Mouse (Mus musculus): ENCODE measurements around the gene Misp. TPM values are rescaled to one million over a fixed set of nuclear protein-coding genes. Genes with fewer than 3 reads are reported as not detected.
A peak's percentile ranks its signal among the peaks of the same experiment; 100 is the strongest.

The Misp gene
- under 1 TPM in 1 of 2 experiments, not detected in 1; 0.54 TPM for total RNA-seq (2021)
- long read RNA-seq, experiment 1 = 0 reads
- long read RNA-seq, experiment 2 = 0 reads

DNA sequence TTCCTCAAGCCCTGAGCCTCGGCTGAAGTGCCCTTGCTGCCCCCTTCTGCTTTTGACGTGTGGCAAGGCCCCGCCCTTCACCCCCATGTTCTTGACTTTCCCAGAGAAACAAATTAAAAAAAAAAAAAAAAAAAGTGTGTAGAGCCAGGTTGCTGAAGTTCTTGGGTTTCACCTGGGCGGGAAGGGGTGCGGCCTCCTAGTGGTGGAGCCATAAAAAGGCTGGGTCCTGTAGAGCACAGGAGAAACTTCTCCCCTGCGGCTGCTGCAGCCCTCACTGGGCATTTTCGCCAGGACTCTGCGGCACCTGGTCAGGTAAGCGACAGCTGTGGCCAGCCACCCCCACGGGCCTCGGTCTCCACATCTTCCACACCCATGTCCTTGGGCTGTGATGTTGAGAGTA, at the start of gene Misp:
Gene Misp, plus strand, starts transcription at position 208 of the 400 bp plus-strand sequence.
- DNase-seq = no peak

DNA sequence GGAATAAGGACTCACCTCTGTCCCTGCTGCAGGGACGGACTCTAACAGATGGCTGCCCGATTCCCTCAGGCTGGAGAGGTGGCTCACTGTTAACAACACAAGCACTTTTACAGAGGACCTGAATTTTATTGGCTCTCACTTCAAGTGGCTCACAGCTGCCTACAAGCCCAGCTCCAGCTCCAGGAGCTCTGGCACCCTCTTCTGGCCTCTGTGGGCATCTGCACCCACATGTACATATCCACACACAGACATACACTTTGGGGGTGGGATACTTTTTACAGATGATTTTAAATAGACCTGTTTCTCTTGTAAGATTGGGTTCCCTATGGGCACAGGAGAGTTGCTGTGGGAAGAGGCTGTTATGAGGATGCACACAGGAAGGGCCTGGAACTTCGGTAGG, 48.5 kb upstream of the Misp start:
- DNase-seq = no peak

DNA sequence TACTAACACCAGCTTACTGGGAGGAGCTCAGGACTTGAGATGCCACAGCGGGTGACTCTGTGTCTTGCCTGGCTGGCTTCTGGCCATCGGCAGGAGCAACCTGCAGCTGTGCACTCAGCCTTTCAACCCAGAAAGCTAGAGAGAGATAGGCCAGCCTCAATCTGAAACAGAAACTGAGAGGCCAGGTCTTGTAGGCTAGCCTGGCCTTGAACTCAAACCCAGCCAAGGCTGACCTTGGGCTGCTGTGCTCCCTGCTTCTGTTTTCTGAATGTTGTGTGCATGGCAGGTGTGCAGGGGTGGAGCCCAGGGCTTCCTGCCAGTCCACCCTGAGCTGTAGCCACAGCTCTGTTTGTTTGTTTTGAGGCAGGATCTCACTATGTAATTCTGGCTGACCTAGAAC, 47.6 kb upstream of the Misp start:
- DNase-seq = no peak

DNA sequence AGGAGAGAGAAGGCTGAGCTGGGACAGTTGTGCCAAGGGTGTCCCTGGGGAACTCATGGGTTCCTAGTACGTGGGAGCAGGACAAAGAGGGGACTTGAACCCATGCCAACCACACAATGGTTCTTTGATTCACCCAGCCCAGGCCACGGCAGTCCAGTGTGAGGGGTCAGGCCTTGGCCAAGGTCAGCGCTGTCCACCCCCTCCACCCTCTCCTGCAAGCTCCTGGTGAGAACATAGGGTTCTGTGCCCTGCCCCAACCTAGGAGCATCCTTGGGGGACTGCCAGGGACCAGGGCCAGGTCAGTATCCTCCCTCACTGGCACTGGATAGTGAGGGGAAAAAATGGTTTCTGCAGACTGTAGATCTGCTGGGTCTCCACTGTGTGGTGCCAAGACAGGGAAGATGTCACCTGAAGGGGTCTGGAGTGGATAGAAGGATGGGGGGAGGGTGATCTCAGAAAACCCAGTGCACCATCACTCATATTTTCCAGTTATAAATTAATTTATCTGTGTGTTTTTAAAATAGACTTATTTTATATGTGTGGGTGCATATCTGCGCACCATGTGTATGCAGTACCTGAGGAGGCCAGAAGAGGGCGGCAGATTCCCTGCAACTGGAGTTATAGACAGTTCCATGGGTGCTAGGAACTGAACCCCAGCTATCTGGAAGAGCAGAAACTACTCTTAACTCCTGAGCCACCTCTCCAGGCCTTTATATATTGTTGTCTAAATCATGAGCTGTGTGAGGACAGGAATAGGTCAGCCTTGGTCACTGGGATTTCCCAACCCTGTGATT, 46.1 kb upstream of the Misp start:
- DNase-seq = no peak

DNA sequence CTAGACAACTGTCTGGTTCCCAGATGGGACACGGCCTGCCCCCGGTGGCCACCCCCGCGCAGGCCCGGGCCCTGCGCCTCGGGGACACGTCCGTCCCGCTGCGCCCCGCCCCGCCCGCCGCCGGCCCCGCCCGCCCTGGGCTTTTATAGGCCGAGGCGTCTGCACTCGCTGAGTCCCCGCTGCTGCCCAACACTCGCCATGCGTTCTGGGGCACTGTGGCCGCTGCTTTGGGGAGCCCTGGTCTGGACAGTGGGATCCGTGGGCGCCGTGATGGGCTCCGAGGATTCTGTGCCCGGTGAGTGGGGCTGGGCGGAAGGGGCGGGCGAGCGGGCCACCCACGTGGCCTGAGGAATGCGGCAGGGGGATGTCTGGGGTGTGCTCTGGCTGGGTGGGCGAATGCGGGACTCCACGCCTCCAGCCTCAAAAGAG, 43.7 kb upstream of the Misp start, which contains the start of gene Fstl3:
Gene Fstl3, plus strand, starts transcription at position 170 of the 429 bp plus-strand sequence.
- no peak for DNase-seq

DNA sequence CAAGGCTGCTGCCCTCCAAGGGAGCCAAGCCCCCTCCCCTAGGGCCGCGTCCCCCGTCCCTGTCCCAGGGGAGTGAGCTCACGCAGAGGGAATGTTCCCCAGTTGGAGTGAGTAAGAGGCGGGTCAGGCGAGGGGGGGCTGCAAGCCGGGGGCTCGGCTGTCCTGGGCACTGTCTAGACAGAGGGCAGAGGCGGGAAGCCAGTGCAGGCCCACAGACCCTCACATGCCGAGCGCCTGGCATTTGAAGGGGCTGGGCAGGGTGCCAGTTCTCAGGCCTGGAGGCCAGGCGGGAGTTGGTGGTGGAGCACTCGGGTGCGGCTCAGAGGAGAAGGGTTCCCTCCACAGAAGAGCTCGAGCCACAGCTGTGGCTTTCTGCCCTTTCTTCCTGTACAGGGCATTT, 42.8 kb upstream of the Misp start:
- peak; percentile 50 for DNase-seq

DNA sequence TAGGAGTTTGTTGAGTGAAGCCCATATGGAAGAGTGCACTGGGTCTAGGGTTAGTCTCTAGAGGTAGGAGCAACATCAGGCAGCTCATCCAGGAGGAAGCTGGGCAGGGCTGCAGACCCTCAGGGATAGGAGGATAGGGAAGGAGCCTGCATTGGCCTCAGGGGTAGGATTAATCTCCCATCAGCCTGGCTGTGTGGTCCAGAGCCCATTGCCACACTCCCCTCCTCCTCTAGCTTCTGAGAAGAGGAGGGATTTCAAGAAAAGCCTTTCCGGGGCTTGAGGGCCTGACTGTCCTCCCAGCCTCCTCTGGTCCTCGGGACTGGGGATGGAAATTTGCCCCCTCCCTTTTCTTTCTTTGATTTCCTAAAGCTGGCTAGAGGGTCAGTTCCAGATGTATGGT, 41.6 kb upstream of the Misp start:
- no peak for DNase-seq

DNA sequence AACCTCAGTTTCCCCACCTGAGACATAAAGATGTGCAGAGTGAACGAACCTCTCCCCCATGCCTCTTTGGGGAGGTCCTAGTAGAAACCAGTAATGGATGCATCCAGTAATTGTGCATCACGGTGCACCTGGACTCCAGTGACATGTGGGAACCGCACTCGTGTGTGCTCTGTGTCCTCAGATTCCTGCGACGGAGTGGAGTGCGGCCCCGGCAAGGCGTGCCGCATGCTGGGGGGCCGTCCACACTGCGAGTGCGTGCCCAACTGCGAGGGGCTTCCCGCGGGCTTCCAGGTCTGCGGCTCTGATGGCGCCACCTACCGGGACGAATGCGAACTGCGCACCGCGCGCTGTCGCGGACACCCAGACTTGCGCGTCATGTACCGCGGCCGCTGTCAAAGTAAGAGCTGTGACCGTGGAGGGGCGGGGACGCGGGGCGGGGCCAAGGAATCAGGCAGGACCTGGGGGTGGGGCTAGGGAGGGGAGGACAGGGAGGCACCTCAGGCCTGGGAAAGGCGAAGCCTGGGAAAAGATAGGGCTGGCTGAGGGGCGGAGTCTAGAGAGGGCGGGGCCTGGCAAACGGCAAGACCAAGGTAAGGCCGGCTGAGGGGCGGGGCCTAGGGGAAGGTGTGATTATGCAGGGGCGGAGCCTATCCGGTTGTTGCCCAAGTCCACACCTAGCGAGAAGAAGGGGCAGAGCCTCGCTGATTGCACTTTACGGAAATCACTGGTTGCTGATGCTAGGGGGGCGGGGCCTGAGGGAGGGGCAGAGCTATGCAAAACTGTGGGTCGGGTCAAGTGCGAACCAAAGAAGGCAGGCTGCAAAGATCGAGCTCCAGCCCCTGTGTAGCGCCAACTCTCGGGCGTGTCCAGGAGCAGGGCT, 40.8 kb upstream of the Misp start:
- peak; percentile 94 for DNase-seq

DNA sequence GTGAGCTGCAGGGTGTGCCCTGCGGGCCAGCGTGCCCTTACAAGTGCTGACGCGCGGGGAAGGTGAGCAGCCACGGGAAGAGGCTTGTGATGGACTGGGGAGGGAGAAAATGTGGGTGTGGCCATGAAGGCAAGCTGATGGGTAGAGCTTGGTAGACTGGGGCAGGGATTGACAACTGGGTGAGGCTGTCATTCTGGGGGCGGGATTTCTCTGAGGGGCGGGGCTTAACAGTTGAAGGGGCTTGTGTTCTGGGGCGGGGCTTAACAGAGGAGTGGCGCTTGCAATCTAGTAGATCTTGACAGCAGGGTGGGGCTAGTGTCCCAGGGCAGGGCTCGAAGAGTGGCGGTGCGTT, 40.1 kb upstream of the Misp start:
- no peak for DNase-seq

DNA sequence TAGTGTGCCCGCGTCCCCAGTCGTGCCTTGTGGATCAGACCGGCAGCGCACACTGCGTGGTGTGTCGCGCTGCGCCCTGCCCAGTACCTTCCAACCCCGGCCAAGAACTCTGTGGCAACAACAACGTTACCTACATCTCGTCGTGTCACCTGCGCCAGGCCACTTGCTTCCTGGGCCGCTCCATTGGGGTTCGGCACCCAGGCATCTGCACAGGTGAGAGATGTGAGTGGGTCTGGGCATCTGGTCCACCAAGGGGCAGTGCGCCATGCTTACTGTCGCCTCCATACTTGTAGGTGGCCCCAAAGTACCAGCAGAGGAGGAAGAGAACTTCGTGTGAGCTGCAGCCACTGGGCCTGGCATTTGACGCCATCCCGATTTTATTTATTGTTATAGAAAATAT, 39.6 kb upstream of the Misp start:
- no peak for DNase-seq

DNA sequence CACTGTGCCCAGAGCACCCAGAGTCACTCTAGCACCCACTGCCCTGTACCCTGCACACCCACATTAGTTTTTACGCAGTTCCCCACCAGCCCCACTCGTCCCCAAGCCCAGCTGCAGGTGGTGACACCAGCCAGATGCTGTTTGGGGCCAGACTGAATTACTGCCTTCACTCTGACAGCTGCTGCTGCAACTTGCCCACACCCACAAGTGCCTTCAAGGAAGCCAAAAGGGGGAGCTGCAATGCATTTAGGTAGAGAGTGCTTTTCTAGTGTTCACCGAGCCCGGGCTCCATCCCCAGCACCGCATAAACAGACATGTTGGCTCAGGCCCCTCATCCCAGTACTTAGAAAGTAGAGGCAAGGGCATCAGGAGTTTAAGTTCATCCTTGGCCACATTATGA, 38.8 kb upstream of the Misp start:
- no peak for DNase-seq

DNA sequence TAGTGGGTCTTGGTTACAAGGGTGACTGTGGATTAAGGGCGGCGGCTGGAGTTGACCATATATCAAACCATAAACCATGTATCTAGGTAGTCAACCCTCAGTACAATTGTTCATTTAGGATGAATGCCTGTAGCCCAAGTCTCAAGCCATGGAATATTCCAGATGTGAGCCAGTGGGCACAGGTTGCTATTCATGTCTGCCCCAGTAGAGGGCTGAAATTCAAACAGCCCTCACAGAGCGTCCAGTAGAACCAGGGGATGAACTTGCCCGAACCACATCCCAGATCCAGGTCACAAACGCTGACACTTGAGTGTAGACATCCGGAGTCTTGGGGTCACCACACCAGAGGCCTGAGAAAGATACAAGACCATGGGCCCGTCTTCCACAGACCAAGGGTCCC, 37.7 kb upstream of the Misp start:
- DNase-seq = no peak

DNA sequence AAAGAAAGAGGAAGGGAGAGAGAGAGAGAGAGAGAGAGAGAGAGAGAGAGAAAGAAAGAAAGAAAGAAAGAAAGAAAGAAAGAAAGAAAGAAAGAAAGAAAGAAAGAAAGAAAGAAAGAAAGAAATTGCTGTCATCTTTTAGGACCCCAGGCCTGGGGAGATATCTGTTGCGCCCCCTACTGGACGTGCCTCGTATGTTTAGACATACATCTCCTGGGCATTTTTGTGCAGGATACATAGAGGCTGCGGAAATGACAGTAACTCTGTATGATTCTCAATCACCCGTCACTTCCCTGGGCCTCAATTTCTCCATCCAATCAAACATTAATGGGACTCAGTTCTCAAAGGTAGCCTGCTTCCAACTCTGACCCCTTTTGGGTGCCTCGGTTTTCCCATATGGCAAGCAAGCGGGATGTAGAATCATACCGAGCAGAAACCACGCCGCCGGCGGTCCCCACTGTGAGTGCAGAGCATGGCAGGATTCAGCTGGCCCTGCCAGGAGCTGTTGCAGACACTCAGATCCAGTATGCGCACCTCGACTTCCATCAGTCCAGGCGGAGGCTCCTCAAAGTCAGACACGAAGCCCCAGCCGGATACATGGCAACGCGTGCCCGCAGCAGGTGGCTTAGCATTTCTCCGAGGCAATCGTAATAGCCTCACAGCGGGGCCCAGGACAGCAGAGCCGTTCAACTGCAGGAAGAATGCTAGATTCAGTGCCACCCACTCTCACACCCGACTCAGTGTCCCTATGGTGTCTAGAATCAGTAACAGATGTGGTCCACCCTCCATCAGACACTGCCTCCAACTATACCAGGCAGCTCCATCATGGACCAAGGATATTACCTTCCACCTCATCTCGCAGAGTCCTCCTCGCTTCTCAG, 36.6 kb upstream of the Misp start:
- DNase-seq = no peak

DNA sequence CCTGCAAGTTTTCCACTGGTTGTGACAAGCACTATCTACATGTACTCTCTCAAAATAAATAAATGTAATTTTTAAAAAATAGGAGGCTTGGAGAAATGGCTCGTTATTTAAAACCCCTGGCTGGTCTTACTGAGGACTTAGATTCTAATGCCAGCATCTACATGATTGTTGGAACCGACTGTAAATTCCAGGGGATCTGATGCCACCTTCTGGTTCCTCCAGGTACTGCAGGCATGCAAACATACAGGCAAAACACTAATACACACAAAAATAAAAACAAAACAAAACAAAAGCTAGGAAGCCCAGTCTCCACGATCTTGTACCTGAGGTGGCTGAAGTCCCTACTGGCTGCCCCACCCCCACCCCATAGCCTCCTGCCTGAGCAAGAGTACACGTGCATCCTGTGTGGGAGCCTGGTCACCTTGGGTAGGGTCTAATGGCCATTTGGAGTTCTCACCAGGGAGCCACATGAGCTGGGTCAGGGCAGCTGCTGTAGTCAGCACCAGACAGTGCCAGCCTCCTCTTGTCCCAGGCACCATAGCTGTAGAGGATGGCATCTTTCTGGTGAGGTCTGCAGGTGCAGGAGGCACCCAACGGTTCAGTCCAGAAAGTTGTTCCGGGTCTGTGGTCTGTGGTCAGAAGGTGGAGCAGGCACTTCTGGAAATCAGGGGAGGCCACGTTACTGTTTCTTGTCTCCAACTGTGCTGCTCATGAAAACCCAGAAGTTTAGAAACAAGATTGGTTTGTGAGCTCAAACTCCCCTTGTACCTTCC, 32.2 kb upstream of the Misp start:
- peak; percentile 81 for DNase-seq

DNA sequence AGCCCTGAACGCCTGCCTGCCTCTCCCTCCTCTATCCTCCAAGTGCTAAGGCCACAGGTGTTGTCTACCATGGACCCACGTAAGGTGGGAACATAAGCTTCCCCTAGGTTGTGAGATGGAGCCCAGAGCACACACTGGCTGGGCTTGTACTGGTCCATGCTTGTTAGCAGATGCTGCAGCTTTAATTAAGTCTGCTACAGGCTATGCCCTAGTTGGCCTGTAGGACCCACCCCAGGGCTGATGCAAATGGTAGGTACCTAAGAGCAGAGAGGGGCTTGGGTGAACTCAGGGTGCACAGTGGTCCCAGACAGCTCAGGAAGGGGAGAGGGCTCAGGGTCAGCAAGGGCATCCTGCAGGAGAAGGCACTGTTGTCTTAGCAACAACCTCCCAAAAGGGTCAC, 31.2 kb upstream of the Misp start:
- no peak for DNase-seq

DNA sequence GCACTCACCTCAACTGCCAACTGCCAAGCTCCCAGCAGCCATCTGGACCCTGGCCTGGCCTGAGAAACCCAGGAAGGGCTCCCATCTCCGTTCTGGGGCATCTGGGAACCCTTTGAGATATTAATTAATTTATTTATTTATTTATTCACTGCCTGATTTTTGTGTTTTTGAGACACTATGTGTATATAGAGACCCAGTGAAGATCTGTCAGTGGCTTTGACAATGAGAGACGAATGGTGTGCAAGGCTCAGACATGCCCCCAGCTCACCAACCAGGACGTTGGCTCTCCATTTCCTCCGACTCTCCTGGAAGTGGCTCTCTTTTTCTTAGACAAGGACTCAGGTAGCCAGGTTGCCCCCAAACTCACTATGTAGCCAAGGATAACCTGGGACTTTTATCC, 29.9 kb upstream of the Misp start, which contains the start of gene Prss57:
Gene Prss57, minus strand, starts transcription at position 101 of the 400 bp plus-strand sequence.
- no peak for DNase-seq

DNA sequence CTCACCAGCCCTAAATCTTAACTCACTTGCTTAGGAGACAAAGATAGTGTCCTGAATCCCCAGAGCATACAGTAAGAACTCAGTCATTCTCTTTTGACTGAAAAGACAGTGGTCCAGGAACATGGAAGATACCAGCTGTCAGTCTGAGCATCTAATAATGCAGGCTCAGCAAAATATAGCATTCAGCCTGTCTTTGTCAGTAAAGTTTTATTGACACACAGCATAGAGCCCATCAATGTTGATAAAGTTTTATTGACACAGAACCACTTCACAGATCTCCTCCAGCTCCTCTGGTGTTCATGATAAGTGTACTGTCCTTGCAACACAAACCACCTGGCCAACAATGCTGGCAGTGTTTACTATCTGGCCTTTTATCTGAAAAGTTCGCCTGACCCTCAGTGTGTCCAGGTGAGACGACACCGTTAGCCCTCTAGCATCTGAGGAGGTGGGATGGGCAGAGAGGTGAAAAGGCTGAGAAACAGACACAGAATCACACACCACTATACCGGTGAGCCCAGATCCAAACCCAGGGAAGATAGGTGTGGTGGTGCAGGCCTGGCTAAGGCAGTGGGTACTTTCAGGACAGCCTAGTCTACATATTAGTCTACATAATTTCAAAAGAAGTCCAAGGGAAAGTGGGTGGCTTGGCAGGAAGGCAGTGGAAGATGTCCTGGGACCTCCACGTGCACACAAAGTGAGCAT, 28.3 kb upstream of the Misp start:
- DNase-seq = no peak

DNA sequence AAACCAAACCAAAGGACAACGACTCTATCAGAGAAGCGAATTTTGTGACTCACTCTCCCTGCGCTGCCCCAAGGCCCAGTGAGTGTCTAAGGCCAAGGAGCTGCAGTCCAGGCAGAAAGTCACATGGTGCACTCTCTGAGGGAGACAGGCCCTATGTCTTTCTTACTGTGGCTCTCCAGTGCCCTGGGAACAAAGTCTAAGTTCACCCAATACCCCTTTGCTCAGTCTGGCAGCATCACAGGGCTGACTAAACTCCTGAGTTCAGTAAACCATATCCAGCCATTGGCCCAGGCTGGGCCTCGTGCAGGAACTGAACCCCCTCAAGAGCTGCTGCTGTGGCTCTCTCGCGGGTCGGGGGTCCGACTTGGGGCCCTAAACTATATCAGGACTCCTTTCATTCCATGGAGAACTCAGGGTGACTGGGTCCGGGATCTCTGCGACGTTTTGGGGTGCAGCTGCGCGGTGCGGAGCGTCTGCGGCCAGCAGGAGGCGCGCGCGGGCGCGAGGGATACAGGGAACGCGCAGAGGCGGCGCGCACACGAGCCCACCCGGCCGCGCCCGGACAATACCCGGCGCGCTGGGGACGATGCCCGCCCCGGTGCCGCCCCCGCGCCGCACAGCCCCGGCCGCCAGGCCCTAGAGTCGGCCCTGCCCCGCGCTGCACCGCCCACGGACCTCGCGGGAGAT, 27.6 kb upstream of the Misp start, which contains the start of gene Palm:
Gene Palm, plus strand, starts transcription at position 522 of the 687 bp plus-strand sequence.
- DNase-seq = peak; percentile 86

DNA sequence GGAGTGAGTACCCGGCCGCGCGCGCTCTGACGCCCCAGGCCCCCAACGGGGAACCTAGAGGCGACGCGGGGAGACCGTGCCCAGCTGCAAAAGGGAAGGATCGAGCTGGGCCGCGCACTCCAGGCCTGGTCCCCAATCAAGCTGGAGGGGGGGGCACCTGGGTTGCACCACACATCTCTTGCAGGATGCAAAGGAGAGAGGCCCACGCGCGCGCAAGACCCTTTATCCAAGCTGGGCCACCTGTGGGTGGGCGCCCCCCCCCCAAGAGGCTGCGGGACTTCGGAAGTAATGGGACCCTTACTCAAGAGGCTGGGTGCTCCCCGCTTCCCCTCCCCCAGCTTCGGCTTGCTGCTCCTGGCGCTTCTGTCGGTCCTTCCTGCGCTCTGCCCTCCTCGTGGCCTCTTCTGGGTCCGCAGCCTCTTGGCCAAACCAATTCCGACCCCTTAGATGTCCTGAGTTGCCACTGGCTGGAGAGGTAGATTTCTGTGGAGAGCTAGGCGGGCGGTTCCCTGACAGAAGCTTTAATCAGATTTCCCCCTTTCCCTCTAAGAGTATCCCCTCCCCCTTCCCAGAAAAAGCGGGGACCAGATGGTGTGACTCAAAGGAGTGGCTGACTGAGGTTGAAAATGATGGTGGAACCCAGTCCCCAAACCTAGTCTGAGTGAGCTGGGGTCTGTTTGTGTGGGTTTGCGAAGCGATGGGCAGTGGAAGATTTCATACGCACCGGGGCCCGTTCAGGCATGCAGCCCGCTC, 26.9 kb upstream of the Misp start:
- no peak for DNase-seq
